Mouse (Mus musculus): ENCODE data around the gene Cntnap2.

Cntnap2 gene

DNA sequence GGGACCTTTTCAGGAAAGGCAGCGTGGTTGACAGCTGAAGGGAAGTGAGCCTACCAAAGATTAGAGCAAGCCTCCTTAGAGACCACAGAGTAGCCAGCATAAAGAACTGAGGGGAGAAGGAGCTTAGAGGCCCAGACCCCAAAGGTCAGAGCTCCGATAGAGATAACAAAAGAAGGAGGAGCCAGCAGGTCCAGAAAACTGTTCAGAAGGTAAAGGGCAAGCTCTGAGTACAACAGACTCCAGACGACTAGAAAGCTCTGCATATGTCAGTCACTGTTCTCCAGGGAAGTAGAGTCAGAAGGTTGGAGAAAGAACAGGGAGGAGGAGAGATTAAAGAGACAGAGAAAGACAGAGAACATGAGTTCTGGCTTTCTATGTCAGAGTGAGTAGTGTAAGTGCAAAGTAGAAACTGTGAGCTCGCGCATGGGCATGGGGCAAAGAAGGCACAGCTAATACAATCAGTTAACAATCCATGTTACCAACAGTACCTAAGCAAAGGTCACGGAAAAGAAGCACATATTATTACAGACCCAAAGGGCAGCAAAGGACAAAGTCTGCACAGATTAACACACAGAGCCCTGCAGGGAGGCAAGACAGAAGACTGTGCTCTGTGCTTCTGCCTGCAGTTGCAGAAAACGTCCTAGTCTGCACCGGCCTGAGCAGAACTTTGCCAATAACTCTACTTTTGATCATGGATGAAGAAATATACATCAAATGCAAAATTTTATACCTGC, 2247.1 kb downstream of the Cntnap2 start:
- DNase-seq (ENCODE audit: low spot score): no peak

DNA sequence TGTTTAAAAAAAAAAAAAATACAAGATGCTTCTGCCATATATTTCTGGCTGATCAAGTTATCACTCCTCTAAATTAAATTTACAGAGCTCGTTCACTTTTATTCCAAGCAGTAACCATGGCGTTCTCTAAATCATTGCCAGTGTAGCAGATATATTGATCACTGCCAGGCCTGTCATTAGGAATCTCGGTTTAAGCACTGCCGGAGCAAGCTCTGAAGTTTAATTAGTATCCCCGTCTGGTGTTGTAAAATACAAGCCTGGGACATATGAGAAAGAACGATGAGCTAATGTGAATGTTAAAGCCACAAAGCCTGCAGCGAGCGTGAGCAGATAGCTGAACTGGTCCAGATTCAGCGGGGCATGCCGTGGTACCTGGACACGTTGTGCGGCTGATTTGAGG, 2247.8 kb downstream of the Cntnap2 start:
- no peak for DNase-seq (ENCODE audit: low spot score)

DNA sequence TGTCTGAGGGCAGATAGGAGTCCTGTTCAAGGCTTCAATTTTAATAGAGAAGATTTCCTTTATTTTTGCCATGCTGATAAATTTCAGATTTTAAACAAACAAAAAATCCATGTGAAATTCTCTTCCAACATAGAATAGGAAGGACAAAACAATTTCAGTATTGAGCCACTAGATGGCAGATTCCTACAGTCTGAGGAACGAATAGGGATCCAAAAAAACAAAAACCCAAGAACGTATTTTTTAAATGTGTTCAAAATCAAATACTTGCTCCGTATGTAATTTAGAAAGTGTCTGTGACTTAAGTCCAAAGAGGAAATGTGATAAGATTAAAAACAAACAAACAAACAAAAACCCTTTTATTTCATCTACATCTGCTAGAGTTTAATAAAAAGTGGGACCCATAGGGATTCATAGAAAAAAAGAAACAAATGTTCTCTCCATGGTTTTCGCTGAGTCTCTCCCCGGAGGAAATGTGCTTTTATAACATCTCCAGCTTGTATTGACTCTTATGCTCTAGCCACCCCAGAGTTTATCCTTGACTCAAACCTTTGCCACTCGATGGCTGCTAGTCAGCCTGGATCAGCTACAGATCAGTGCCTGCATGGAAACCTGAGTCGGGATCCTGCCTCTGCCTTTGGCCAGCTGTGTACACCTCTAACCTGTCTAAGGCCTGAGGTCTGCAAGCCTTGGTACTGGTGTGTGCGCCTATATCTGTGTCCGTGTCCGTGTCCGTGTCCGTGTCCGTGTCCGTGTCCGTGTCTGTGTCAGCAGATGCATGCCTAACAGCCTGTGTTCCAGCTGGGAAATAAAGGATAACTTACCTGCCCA, 2255.6 kb downstream of the Cntnap2 start:
- peak; percentile 59 for DNase-seq (ENCODE audit: low spot score)

DNA sequence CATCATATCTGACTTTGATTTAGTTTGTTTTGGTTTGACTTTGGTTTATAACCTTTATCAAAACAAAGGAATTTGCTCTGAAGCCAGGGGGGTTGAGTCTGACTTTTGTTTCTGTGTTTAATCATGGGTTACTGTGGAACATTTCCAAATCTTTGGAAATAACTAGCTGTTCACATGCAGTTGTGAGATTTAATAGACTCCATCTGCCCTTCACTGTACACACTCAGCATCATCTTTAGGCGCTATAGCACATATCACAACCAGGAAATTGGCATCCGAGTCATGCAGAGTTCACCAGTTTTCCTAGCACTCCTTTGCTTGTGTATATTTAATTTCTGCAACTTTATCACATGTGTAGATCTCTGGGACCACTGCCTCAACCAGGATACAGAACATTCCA, 2256.3 kb downstream of the Cntnap2 start:
- no peak for DNase-seq (ENCODE audit: low spot score)

DNA sequence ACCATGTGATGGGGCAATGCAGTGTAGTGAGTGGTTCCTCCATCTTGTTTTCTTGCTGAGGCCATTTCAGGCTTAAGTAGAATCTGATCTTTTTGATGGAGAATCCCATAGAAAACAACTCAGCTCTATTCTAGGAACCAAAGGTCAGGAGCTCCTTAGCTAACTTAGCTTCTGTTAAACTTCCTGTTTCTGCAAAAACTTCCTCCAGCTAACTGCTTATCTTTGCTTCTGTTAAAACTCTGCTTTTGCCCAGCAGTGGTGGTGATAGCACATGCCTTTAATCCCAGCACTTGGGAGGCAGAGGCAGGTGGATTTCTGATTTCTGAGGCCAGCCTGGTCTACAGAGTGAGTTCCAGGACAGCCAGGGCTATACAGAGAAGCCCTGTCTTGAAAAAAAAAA, 2258.1 kb downstream of the Cntnap2 start:
- no peak for DNase-seq (ENCODE audit: low spot score)

DNA sequence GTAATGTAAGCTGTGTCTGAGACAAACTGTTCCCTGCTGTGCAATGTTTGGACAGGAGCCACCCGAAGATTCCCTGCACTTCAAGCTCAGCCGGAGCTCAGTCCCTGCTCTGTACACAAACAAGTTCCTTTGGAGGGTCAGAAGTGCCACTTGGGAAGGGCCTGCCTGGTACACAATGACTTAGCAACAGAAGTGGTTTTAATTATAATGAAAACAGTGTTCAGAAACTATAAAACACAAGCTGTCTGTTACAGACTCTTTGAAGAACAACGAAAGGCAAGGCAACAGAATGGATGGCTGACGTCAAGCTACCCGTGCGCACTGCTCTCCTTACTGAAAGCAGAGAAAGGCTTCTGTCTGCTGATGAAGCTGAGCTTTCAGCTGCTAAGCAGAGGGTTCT, 2259.5 kb downstream of the Cntnap2 start:
- DNase-seq (ENCODE audit: low spot score): no peak

DNA sequence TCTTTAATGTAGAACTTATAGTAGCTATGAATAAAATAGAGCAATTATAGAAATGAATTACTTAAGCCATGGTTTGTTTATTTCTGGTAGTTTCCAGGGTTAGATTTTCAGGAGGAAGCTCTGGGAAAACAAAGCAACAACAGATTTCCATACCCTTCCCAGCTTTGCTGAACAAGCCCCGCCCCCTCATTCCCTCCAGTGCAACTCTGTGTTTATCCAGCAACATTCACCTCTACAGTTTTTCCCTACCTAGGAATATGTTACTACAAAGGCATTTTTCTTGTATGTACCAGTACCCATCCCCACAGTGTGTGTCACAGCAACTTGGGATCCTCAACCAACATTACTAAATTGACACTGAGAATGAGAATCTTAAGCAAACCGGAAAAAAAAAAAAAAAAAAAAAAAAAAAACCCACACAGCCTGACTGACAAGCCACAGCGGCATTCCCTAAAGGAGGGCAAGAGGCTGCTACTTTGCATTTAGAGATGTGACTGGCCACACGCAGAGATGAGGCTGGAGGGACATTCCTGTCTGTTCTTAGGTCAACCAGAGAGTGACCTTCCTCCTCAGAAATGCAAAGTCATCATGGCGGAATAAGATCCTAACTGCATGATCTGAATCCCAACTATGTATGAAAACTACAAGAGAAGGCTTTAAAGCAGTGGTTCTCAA, 2260.3 kb downstream of the Cntnap2 start:
- peak; percentile 7 for DNase-seq (ENCODE audit: low spot score)

DNA sequence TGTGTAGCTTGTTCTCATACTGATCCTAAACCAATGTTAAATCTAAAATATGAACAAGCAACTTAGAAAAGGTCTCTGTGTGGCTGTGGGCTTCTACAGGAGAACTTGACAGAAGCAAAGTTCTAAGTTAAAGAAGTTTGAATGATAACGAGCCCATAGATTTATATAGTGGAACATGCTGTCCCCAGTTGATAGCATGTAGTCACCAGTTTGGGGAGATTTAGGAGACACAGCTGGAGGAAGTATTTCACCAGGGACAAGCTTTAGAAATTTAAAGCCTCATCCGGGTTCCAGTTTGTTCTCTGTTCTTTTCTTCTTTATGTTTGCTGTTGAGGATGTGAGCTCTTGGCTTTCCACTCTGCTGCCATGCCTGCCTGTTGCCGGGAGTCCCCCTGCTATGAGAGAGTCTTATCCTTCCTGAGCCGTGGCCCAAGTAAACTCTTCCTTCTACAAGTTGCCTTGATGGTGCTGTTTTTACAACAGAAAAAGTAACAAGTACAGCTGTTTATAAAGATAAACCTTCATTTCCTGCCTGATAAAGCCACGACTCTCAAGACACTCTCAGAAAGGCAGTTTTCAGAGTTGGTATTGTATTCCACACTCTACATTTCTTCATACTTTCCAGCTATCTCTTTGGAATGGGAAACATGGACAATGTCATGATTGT, 2264.1 kb downstream of the Cntnap2 start:
- no peak for DNase-seq (ENCODE audit: low spot score)

DNA sequence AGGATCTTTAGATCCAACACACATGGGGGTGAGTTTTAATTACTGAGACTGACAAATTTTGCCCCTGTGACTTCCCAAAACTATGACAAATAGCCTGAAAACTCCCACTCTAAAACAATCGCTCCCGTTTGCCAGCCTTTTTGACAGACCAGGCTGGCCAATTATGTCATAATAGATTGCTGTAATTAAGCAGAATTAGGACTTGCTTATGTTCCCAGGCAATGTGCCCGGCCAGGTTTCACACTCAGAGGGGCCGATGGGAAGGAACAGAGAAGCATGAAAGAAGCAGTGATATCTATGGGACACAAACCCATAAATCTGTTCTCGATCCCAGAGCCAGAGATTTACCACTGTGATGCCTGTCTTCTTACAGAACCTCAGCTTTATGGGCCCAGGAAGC, 2264.7 kb downstream of the Cntnap2 start:
- DNase-seq (ENCODE audit: low spot score): no peak

DNA sequence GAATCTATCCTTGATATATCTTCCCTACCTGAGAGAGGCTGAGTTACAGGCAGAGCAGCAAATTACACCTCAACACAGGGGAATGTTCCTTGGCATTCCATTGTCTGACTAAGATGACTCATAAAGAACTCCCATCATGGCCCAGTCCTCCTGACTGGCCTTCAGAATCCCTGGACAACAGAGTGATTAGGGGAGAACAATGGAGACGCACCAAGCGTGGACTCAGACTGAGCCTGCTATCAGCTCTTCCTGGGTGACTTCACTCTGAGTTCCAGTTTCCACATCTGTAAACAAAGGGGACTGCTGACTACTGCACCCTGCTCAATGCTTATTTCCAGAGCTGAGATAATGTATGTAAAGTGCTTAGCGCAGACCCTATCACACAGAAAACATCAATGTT, 2269.1 kb downstream of the Cntnap2 start:
- no peak for DNase-seq (ENCODE audit: low spot score)

DNA sequence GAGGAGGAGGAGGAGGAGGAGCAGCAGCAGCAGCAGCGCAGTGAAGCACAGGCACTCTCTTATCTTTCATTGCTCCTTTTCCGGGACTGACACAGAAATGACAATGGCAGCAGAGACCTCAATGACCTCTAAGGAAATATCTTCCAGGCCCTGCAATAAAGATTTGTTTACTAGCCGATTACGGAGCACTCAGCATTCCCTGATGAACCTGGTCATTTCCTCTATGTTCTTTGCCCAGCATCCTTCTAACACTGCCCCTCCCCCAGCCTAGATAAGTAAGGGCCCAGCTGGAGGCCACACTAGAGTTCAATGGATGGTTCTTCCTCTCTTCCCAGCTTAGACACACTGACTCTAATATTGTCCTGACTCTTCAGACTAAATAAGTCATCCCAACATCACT, 2270.1 kb downstream of the Cntnap2 start:
- DNase-seq (ENCODE audit: low spot score): peak; percentile 7

DNA sequence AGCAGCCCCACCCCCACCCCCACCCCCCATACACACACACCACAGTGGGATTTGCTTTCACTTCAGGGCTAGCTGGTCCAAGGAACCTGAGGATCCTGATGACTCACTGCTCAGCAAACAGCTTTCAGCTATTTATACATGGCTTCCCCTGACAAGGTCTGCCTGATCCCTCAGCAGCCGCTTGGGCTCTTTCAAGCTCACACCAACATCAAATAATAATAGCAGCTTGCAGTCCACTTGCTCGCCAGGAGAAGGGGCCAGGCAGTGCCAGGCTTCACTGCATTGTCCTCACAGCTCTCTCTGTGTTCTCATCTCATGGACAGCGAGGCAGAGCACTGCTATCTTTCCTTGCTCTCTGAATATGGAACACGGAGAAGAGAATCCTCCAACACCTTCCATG, 2273.9 kb downstream of the Cntnap2 start:
- DNase-seq (ENCODE audit: low spot score): peak; percentile 7

DNA sequence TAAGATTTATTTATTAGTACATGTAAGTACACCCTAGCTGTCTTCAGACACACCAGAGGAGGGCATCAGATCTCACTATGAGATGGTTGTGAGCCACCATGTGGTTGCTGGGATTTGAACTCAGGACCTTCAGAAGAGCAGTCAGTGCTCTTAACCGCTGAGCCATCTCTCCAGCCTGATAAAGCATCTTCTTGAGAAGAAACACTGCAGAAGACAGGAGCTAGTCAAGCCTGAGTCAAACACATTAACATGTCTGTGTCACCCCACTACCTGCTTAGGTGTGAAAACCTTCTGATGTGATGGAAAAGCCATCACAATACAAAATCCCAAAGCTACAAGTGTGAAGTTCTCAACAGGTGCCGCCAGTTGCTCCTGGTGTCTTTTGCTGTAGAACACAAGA, 2275.2 kb downstream of the Cntnap2 start:
- DNase-seq (ENCODE audit: low spot score): no peak

DNA sequence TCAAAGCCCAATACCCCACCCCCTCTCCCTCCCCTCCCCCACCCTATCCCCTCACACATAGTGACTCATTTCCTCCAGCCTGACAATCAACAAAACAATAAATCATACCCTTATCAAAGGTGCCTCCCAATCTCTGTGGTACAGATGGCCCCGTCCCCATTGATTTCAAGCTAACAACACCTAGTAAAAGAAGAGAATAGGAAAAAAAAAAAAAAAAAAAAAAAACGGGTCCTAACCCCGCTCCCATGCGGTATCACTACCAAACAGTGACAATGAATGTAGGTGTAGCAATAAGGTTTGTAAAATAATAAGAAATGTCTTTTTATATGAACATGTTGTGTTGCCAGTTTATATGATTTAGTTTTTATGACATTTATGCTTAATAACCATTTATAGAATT, 2278.1 kb downstream of the Cntnap2 start:
- DNase-seq (ENCODE audit: low spot score): no peak

DNA sequence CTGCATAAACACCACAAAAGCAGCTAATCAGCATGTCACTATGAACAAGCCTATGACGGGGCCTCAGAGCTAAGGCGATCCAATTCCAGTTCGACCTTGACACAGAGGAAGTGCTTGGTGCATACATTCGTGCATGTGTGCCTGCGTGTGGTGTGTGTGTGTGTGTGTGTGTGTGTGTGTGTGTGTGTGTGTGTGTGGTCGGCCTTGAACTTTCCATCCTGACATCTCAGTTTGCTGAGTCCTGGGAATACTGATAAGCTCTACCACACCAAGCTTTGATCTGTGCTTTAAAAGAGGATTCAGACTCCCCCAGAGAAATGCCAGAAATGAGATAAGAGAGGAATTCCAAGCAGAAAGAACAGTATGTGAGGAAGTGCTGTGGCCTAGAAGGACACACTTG, 2279.0 kb downstream of the Cntnap2 start:
- DNase-seq (ENCODE audit: low spot score): no peak

DNA sequence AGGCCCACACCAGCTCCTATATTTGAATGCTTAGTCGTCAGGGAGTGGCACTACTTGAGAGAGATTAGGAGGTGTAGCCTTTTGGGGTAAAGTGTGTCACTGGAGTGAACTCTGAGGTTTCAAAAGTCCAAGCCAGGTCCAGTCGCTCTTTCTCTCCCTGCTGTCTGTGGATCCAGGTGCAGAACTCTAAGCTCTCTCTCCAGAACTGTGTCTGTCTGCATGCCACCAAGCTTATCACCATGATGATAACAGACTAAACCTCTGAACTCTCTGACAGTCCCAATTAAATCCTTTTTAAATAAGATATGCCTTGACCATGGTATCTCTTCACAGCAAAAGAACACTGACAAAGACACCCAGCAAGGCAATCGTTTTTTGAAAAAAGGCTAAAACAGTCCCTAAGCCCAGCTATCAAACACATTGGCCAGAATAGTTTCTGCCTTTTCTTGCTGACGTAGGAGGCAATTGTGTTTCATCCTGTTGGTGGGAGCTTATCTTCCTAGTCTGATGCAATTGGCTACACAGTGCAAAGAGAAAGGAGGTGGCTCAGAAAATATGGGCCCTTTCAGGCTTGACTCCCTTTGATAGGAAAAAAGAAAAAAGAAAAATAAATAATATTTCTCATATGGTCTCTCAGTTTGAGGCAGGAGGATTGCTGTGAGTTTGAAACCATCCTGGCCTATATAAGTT, 2281.8 kb downstream of the Cntnap2 start:
- no peak for DNase-seq (ENCODE audit: low spot score)

DNA sequence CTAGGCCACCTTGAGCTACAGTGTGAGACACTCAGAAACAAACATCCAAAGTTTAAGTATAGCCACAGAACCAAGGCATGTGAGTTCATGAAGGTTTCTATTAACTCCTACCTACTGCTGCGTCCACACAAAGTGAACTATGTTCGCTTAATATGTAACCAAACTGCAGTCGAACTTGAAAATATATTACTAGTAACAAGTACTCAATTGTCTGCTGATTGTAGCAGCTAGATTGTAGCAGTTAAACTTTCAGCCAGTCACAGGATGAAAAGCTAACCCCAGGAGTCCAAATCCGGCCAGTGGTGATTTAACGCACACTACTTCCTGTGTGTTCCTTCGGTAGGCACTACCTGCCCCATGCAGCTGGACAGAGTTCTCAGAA, 2282.3 kb downstream of the Cntnap2 start:
- no peak for DNase-seq (ENCODE audit: low spot score)

DNA sequence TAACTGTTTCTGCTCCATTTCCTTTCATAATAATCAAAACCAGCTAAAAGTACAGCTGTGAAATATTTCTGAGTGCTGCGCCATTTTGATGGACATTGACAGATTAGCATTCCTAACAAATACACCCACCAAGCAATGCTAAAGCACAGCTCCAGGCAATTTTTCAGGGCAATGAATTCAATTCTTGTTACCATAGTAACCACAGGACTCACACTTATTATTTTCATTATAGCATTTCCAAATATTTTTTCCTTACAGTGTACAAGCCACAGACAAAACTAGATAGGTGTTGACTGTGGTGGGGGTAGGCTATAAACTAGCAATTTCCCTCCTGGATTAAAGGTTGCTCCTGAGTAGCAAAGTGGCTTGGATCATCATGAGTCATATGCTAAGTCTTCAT, 2284.1 kb downstream of the Cntnap2 start:
- DNase-seq (ENCODE audit: low spot score): no peak

DNA sequence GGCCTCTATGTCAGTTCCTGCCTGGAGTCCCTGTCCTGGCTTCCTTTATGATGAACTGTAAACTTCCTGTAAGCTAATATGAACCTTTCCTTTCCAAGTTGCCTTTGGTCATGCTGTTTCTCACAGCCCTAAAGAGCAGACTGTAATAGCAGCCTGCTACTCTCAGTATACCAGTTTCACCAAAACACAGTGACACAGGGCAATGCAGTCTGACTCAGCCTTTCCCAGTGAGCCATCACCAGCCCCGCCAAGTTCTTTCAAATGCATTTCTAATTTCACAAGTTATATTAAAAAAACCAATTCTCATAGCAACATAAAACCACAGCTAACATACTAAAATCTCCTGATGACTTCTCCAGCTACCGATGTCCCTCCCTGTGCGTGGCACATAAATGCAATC, 2285.5 kb downstream of the Cntnap2 start:
- DNase-seq (ENCODE audit: low spot score): no peak

DNA sequence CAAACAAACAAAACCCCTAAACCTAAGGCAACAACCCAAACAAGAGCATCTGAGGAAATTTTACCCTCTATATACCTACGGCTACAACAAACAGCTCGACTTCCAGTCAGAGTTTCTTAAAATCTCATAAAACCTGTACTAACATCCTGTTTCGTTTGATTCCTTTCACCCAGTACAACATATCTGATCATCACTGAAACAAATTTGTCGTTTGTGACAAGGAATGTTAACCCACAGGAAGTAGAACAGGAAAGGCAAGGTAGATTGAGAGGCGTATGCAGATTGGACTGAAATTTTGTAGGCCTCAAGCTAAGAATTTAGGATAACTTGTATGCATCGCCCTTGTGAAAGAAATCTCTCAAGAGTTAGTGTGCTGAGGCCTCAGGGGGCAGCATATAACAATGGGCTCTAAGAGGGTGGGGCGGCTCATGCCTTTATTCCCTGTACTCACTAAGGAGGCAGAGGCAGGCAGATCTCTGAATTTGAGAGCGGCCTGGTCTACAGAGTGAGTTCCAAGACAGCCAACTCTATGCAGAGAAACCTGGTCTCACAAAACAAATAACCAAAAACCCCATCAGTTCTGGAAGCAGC, 2291.0 kb downstream of the Cntnap2 start:
- DNase-seq (ENCODE audit: low spot score): no peak

All from MN1 (cell line).